Mouse (Mus musculus) cortical plate, adult 2 months (tissue): ENCODE data around the gene Yeats4.

Experiments used
- CTCF ChIP-seq: fragments of 200-500 bp; IDR thresholded peaks from 2 replicates; pipeline ENCODE4 v1.5.1; 2011; ENCODE audit warnings: mild to moderate bottlenecking, control low read depth, low read length; ENCODE audit not compliant: insufficient read depth; ENCODE audit errors: extremely low read depth
- POLR2A ChIP-seq: fragments of 200-500 bp; IDR thresholded peaks from 2 replicates; pipeline ENCODE4 v1.6.1; 2011; ENCODE audit warnings: mild to moderate bottlenecking, low read length, control low read depth; ENCODE audit not compliant: insufficient read depth; ENCODE audit errors: extremely low read depth

DNA sequence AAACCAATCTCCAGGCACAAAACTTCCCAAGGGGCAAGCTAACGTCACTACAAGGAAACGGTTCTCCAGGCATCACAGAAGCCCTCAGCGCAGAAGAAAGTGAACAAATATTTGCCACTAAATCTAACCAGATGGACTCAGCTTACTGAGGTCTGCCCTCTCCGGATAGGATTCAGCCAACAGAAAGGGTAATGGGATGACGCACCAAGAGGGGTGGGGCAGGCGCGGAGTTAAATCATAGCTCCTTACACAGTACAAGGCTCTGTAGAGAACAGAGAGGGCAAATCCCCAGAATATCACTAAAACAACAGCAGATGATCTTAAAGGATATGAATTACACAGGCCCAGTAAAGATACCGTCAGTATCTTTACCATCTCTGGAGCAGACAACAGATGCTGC lies 6.0 kb downstream of the Yeats4 start:
- TF ChIP-seq CTCF = no peak
- TF ChIP-seq POLR2A = no peak
